Mouse (Mus musculus) megakaryocyte progenitor cell, adult 5-6 weeks (primary cell): ENCODE results near the gene Lrrc19. TPM values are rescaled to one million over a fixed set of nuclear protein-coding genes. Genes with fewer than 3 reads are reported as not detected.
"Not testable (repeated sequence)": the region's sequence is repeated elsewhere in the genome, so short reads cannot be mapped to it uniquely, and the experiment has no call there.

Experiments
- ATAC-seq: replicated peaks from 2 replicates; pipeline ENCODE4 v1.8.0; 2016; ENCODE audit warnings: mild to moderate bottlenecking, moderate TSS enrichment, inconsistent platforms; ENCODE audit not compliant: poor library complexity
- total RNA-seq, 2 experiments: library from RNA; stranded (forward) in 1 of 2; stranded (reverse) in 1 of 2; fragments of 157-497, 149-512 nt in 1 of 2; fragments of 200-1000 nt in 1 of 2; gene quantifications; 2 replicates each; pipeline versions ENCODE4 v1.2.3 to v1.2.4; 2015 to 2017

The Lrrc19 gene
- total RNA-seq (2015) (not detected in 2 replicates), total RNA-seq (2017) (not detected in 2 replicates)

DNA sequence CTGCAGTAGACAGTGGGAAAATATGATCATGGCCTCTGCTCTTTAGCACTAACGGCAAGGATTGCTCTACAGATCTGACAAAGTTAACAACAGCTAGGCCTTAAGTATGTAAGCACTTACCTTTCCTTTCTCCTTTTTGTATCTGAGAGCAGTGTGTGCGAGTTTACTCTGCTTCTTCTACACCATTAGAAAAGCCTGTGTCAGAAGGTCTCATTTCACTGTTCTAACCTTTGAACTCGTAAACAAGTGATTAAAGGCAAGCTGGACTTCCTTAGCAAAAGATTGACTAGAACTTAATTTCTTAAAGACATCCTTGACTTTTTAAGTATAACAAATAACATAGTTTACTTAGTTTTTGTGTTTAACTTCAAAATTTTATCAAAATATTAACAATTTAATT lies at the start of gene Lrrc19:
Gene Lrrc19 (minus strand): TSS at position 225 of the 400 bp plus-strand sequence.
- ATAC-seq = no peak

DNA sequence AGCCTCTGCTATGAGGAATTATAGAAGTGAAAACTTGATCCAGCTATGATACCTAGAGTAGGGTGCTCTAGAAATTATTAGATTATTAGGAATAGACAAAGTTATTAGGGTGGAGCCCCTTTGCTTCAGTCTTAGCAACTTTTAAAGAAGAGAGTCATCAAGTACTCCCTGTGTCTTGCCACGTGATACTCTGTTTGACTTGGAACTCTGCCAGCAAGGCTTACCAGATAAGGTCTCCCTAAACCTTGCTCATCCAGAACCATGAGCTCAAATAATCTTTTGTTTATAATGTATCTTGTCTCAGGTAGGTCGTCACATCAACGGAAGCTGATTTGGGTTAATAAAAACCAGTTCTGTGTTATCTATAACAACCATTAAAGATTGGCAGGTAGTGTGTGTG lies 46.4 kb upstream of the Lrrc19 start:
- ATAC-seq = no peak; the same call in 1 of the 2 replicates

DNA sequence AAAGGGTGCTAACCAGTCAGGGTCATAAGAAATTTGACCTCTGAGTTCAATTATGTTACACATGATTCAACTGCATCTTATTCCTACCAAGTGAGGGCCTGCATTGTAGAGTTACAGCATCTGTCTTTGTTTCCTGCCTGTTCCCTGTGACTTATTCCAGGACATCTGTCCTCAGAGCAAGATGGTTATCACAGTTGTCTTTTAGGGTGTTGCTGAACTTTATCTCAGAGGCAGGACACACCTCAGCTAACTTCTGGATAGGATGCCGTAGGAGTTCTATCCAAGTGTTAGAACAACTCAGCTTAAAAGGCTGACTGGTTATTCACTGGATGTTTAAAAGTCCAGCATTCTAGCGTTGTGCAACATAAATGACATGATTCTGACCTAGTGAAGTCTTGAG lies 42.2 kb upstream of the Lrrc19 start:
- no peak for ATAC-seq

DNA sequence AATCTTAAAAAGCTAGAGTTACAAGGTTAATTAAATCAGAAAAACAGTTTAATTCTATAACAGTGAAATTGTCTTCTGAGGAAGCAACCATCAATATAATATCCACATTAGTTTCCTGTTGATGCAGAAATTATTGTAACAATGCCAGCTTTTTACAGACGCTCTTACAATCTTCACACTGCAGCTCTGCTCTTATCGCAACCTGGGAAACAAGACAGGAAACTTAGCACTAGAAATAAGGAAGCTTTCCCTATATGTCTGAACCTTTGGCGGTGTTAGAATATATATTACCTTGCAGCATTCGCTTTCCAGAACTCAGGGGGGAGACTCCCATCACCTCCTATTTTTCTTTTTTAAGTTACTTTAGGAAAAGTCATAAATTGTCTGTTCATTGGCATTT lies 41.1 kb upstream of the Lrrc19 start:
- ATAC-seq = peak; percentile 90

DNA sequence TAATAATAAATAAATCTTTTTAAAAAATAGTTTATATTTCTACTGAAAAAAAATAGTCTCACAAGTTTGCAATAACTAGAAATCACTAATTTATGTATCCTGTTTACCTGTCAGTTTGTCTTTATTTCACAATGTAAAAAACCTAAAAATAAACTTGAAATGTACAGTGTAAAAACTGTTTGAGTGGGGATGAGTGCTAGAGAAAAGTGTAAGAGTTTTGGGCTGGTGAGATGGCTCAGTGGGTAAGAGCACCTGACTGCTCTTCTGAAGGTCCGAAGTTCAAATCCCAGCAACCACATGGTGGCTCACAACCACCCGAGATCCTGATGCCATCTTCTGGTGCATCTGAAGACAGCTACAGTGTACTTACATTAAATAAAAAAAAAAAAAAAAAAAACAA lies 39.9 kb upstream of the Lrrc19 start:
- not testable (repeated sequence) for ATAC-seq

DNA sequence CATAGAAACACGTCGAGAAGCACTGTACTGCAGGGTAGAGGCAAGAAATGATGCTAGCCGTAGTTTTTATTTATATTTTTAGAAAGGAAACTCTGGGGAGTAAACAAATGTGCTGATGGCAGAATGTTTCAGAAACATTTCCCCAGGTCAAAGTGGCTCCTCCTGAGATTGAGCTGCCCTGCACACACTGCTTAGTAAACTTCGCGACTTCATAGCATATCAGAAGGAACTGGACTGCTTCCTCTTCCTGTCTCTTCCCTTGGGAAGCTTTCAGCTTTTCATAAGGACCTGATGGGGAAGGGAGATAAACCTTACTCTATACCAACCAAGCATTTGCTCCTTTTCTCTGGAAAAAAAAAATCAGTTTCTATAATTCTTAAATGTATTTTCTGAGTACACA lies 33.4 kb upstream of the Lrrc19 start:
- no peak for ATAC-seq

DNA sequence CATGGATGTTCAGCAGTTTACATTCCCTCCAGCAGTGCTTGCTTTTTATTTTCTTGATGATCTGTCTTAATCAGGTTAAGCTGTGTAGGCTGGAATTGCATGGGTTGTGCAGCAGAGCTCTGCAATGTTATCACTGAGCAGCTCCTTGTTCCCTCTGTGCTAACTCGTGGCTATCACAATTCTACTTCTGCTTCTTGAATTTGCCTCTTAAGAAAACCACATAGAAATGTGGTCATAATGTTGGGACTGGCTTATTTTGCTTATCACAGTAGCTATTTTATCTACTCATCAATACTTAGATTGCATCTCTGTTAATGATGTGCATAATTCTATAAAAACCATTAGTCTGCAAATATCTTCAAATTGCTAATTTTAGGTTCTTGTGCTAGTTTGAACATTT lies 32.1 kb upstream of the Lrrc19 start:
- ATAC-seq = peak; percentile 91

DNA sequence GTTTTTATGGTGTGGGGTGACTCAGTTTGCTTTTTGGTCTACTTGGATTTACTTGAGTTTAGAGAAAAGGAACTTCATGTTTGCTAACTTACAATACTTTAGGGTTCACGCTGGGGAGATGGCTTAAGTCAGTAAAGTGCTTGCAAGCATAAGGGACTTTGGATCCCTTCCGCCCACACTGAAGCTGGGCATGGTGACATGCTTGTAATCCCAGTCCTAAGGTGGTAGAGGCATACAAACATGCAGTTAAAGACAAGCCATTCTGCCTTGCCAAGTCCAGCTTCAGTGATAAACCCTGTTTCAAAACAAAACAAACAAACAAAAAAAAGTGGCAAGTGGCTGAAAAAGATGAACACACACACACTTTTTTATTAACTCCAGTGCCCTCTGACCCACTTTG lies 31.2 kb upstream of the Lrrc19 start:
- ATAC-seq = no peak

DNA sequence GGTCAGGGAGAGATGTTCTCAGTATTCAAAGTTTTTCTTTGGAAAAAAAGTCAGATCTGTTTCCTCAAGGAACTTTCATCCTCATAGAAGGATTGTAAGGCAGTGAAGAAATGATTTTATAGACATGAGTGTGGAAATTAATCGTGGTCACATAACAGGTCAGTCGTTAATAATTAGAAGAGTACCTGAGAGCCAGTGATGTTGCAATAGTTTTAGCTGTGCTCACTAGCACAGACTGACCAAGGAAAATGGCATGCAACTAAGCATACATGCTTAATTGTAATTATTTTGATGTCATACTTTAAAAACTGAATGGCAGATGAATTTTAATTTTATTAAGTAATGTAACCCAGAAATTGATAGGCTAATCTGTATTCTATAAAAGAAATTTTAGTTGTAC lies 30.7 kb upstream of the Lrrc19 start:
- ATAC-seq = no peak

DNA sequence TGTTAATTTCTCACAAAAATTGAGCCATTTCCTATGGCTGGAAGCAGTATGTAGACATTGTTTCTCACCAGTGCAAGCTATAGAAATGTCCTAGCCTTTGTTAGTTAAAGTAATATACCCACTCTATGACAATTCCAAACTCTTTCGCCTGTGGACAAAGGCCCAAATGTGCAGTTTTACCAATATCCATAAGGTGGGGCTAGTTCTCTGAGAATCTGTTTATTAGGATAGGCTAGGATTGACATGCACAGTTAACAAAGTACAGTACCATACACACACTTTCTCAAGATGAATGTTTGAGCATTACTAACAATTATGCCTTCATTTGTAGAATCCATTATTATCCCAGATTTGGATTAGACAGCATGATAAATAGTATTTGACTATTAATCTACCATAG lies 19.8 kb upstream of the Lrrc19 start:
- ATAC-seq = peak; percentile 99

DNA sequence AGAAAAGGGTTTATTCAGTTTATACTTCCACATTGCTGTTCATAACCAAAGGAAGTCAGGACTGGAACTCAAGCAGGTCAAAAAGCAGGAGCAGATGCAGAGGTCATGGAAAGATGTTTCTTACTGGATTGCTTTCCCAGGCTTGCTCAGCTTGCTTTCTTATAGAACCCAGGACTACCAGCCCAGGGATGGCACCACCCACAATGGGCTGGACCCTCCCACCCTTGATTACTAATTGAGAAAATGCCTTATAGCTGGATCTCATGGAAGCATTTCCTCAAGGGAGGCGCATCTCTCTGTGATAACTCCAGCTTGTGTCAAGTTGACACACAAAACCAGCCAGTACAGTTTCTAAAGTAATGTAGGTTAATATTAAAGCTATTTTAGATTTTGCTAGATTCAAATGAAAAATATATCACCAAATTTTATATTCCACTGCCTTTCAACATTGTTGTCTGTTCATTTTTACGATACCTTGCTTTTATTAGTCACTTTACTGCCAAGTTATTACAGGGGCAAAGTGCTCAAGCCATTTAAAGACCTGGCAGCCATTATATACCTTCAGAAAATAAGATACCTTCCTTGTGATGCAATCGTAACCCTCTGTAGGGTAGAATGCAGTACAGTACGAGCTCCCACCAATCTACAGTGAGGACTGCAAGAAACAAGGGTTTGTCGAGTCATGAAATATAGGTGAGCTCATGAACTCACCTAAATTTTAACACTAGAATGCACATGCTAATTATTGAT lies 657 bp upstream of the Lrrc19 start:
- not testable (repeated sequence) for ATAC-seq

DNA sequence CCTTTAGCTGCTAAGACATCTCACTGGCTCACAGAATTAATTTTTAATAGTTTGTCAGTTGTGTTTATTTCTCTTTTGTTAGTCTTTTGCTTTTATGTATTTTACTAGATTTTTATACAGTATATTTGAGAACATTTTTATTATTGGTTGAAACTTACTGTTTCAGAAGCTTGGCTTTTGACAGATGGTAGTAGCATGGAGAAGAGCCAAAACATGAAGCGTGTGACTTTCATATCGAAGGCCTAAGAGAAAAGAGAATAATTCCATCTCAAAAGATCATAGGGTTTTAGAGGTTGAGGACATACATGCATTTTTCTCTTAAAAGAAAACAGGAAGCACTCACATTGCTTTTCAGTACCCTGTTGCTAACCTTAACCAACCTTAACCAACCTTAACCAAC lies 6.8 kb downstream of the Lrrc19 start:
- no peak for ATAC-seq

DNA sequence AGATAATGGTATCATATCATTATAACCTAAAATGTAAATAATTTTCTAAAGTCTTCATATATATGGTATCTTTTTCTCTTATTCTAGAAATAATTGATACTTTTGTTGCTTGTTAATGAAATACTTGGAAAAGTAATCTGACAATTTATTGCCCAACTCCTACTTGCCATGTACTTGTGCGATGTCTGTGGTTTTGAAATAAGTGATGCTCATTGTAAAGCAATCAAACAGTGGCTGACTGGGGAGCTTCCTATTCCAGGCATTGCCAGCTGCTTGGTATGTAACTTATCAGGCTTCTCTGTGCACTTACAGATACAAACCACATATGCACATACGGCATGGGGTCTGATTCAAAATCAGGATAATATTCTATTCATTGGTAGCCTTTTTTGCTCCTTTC lies 29.9 kb downstream of the Lrrc19 start:
- no peak for ATAC-seq

DNA sequence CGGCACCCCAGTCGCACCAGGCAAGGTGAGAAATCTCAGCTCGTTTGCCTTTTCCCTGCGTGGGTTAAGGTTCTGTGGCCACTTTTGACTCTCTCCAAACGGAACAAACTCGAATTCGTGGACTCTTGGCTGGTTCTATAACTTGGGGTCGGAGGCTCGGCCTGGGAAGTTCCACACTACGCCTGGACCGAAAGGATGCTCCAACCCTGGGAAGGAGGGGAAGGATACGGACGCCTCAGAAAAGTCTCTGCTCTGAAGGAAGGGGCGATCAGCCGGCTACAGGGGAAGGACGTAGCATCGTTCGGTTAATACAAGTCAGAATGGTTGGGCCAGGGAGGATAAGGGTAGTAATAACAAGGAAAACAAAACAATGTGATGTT lies 35.3 kb downstream of the Lrrc19 start:
- peak; percentile 41 for ATAC-seq

DNA sequence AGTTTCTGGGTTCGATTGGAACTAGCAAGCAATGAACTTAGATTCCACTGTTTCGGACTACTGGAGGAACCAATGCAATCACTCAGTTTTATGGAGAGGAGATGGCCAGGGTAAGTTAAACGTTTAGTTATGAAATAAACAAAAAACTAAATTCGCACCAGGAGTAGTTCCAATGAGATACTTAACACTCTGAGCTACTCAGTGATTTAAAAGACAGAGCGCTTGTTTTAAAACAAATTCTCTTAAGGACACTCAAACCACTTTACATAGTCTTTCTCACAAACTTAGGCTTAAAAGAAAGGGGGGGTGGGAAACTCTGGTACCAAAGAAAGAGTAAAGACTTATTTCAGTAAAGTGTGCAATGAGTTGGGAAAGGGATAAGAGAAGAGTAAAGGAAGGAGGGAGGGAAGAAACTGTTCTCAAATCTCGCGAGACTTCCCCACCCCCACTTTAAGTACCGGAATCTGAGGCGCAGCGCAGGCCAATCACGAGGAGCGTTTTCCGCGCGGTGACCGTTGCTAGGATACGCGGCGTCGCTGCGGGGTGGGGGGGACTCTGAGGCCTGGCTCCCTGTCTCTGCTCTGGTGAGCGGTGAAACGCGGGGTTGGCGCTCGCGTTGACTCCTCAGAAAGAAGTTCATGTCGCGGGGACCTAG lies 35.8 kb downstream of the Lrrc19 start, which contains the start of gene Ift74:
Gene Ift74 (plus strand): TSS at position 520 of the 655 bp plus-strand sequence.
- peak; percentile 100 for ATAC-seq

DNA sequence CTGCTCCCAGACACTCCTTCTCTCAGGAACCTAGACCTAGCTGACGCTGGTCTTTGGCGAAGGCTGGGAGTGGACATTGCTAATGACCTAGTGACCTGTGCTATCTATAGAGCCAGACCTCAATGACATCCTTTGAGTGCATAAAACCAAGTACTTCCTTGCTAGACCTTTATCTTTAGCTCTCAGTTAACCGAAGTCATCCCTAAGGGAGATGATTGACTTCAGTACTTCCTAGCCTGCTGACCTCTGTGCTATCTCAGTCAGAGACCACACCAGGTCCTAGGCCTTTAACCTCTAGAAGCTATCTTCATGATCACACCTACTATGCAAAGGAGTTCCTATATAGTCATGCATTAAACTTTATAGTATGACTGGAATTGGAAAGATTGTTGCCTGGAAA lies 39.6 kb downstream of the Lrrc19 start:
- no peak for ATAC-seq

DNA sequence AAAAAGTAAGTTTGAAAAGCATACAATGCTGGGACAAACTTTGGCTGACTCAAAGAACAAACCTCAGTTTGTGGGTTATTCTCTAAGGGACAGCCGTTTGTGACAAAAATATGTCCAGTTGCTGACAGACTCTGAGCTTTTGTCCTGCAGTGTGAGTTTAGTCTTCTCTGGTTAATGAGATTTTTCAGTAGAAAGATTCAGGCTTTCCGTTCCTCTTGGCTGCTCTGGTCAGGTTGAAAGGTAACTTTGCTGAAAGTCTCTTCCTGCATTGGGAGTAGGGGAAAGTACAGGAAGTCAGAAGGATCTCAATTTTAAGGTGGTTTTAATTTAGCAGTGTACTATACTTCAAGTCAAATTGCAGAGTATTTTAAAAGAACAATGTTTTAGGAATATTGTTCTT lies 44.4 kb downstream of the Lrrc19 start:
- no peak for ATAC-seq

DNA sequence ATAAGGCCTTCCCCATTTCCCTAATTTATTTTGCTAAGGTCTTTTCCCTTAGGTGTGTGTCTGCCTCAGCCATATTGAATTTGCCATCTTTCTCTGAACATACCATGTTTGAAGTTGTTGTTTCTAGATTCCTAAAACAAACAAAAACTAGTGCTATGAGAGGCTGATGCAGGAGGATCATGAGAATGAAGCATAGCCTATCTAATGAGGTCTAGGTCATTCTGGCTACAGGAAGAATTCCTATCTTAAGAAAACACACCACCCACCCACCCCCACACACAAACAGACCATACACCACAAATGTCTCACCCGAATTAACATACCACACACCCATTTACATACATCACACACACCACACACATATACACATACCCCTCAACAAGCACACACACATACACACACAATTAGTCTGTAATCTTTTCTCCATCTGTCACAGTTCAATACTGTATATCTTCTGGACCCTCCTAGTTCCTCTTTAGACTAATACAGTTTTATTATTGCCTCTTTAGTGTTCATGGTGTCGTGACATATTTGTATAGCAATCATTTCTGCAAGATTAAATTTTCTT lies 45.4 kb downstream of the Lrrc19 start:
- no peak for ATAC-seq

DNA sequence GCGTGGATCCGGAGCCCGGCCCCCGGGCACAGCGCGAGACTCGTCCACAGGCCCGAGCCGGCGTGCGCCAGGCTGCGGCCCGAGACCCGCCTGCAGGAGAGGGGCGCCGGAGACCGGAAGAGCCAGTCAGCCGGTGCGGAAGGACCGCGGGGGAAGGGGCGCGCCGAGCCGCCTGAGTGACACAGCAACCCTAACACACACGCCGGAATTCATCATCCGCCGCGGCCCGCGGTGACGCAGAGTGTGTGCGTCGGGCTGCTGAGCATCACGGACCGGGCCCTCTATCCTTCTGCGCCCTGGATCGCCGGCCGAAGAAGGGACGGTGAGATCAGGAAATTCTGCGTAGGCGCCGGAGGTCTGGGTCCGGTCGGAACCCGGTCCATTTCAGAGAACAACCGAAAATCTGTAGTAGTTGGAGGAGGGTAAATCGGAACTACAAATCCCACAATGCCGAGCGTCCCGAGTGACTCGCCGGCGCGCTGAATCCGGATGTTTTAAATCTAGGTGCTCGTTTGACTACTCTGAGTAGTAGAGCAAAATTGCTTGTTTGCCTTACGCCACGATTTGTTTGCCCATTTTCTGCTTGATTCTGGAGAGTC lies 46.8 kb downstream of the Lrrc19 start, which contains the start of gene Plaa:
Gene Plaa (minus strand): TSS at position 214 of the 599 bp plus-strand sequence.
- peak; percentile 97 for ATAC-seq

DNA sequence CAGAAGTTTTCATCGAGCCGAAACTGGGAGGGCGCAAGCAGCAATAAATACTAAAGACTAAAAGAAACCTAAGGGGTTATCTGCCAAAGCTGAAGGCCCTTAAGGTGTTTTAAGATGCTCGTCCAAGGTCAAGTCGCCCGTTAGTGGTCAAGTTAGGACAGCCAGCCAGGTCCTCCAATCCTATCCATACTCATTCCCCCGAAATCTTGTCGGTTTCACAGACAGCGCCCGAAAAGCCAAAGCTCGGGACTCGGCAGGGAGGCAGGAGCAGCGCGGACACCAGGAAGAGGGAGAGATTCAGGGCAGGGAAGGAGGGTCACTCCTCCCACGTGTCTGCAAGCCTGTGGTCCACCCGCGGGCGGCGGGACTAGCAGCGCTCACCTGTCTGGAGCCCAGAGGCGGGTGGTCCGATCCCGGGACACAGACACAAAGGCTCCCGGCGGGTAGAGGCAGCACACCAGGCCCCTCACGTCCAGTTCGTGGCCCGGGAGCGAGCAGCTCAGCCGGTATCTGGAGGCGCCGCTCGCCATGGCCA lies 47.4 kb downstream of the Lrrc19 start:
- ATAC-seq = peak; percentile 49

DNA sequence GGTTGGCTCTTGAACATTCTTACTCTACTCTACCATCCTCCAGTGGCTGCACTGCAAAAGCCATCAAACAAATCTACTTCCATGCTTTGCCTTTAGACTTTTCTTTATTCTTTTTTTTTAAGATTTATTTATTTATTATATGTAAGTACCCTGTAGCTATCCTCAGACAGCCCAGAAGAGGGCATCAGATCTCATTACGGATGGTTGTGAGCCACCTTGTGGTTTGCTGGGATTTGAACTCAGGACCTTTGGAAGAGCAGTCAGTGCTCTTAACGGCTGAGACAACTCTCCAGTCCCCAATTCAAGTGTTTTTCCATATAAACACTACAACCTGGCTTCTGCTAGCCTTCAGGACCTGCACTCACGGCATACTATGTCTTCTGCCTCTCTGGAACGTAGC lies 48.5 kb downstream of the Lrrc19 start:
- ATAC-seq = no peak
